Mouse (Mus musculus): ENCODE measurements around the gene Nucb1.

DNA sequence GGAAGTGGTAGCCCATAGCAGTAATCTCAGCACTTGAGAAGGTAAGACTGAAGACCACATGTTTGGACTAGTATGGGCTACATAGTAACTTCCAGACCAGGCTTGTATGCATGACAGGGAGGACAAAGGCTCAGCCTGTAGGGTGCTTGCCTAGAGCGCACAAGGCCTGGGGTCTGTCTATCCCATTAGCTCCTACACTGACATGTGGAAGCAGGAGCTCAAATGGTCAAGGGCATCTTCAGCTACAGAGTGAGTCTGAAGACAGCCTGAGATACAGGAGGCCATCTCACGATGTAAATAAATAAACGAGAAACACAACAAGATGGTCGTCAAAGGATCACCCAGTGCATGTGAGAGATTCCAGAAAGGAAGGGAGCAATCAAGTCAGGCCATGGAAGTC, 47.9 kb downstream of the Nucb1 start:
- no peak for TF ChIP-seq POLR2A (IDR thresholded peaks at IDR 0.05; ENCODE audit: extremely low read depth, insufficient read depth, low read length)
- TF ChIP-seq CTCF (IDR thresholded peaks at IDR 0.05; ENCODE audit: low read depth, low read length): no peak

All from liver, adult 2 months (tissue).